ENCODE assay signal across 17 mouse cellular contexts in the genomic region with DNA sequence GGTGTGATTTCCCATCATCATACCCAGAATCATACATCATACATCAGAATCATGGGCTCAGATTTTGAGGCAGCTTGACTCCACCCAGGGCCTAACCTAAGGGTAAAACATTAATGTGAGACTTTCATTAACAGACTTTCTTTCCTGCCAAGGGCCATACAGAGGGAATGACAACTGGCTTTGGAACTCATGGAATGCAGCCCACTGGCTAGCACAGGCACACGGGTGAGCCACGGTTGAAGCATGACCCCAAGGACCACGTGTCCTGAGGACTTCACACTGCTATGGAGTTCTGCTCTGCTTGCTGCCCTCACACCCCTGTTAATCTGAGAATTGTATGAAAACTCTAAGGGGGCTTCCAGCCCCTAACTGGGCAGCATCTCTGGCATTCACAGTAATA. TPM values are rescaled to one million over a fixed set of nuclear protein-coding genes. Genes with fewer than 3 reads are reported as not detected.
DNase-seq lines count a peak whose midpoint lies in the region; ATAC-seq and TF ChIP-seq lines count a peak whose summit lies in the region.
"Had no signal": no experiment of that assay in that cellular context is flagged by ENCODE, and none has a peak within 500 bp of the region (broad histone marks: within the 10 kb centered on the region; RNA-seq: fewer than 3 reads in every experiment).

No protein-coding gene starts in this region.

- H3K27me3 ChIP-seq in lung, embryonic 14.5 days (ENCODE audit: insufficient read depth, low read length): no peaks in the 10 kb centered on the region
- H3K27me3 ChIP-seq: CH12.LX; liver, embryonic 15.5 days; megakaryocyte, embryonic 14.5 days; neural tube, embryonic 15.5 days had no signal

- H3K27ac ChIP-seq in lung, embryonic 14.5 days (ENCODE audit: low read depth): no peak overlapping the region
- H3K27ac ChIP-seq: forebrain, embryonic 10.5 days; liver, embryonic 15.5 days; neural tube, embryonic 15.5 days; stomach, postnatal 0 days had no signal

- H3K4me2 ChIP-seq in lung, embryonic 14.5 days: no peak overlapping the region
- H3K4me2 ChIP-seq: liver, embryonic 15.5 days; neural tube, embryonic 15.5 days had no signal

- no peaks in the 10 kb centered on the region for H3K4me1 ChIP-seq in lung, embryonic 14.5 days (ENCODE audit: insufficient read depth)
- H3K4me1 ChIP-seq: forebrain, embryonic 10.5 days; liver, embryonic 15.5 days; megakaryocyte, embryonic 14.5 days; neural tube, embryonic 15.5 days had no signal

- no peak overlapping the region for H3K4me3 ChIP-seq in lung, embryonic 14.5 days (ENCODE audit: low read depth, low read length)
- H3K4me3 ChIP-seq: forebrain, embryonic 10.5 days; liver, embryonic 15.5 days; megakaryocyte, embryonic 14.5 days; neural tube, embryonic 15.5 days had no signal

- no peak for TF ChIP-seq CTCF in lung, embryonic 14.5 days (IDR thresholded peaks at IDR 0.05; ENCODE audit: low read depth)

- 37% methylated on average over 3 of the region's 3 CpGs for WGBS in lung, embryonic 14.5 days

- no peak overlapping the region for H3K9ac ChIP-seq in lung, embryonic 14.5 days
- H3K9ac ChIP-seq: liver, embryonic 15.5 days; neural tube, embryonic 15.5 days had no signal

- DNase-seq in lung, embryonic 14.5 days: peak; percentile 10
- no peak for DNase-seq in lung, adult 18-20 months
- peak; percentile 51 for DNase-seq in NIH3T3 (ENCODE audit: low read depth)
- peak; percentile 87 to 93 for DNase-seq in kidney, adult 8-10 months
- peak; percentile 35 to 71 for DNase-seq in kidney, postnatal 4 days
- DNase-seq in spleen, adult 12 weeks (ENCODE audit: low spot score): no peak
- DNase-seq in frontal cortex, postnatal 36 days (ENCODE audit: low spot score in 2 of 2): no peak
- DNase-seq: adrenal gland, adult 2 months; cerebellum, adult 8-10 months; heart, postnatal 36 days; thymus, postnatal 36 days had no signal

- peak; percentile 35; the same call in 1 of the 2 replicates for ATAC-seq in lung, embryonic 14.5 days (ENCODE audit: insufficient read depth)

- no peaks in the 10 kb centered on the region for H3K36me3 ChIP-seq in lung, embryonic 14.5 days (ENCODE audit: insufficient read depth)
- H3K36me3 ChIP-seq: forebrain, embryonic 10.5 days; liver, embryonic 15.5 days; neural tube, embryonic 15.5 days had no signal

- H3K9me3 ChIP-seq in lung, embryonic 14.5 days (ENCODE audit: low read depth, low read length): no peaks in the 10 kb centered on the region
- H3K9me3 ChIP-seq: forebrain, embryonic 10.5 days; liver, embryonic 15.5 days; megakaryocyte, embryonic 14.5 days; neural tube, embryonic 15.5 days had no signal

RNA-seq across cellular contexts. Expression of gene Pkhd1, which starts 1.5 kb away (rescaled TPM):
- 0.67 and 0.78 TPM in 2 replicates for polyA plus RNA-seq in lung, embryonic 14.5 days (2014; fragmentation: Nextera tagmentation; extraction: Ambion mirVana)
- polyA plus RNA-seq: adrenal gland, adult 2 months; forebrain, embryonic 10.5 days had no signal

Comparison
In these comparisons a context has a peak if more than half of its experiments do, and no peak if none do; other contexts are left out.
1. DNase-seq: peak in lung, embryonic 14.5 days (single experiment), NIH3T3 (single experiment), kidney, adult 8-10 months (2 of 2) and kidney, postnatal 4 days (2 of 2); none in lung, adult 18-20 months (0 of 2), spleen, adult 12 weeks (single experiment) and frontal cortex, postnatal 36 days (0 of 2).